Mouse (Mus musculus): Measurements from ENCODE around the gene Pip4k2b. TPM values are rescaled to one million over a fixed set of nuclear protein-coding genes. Genes with fewer than 3 reads are reported as not detected.
"Not testable (repeated sequence)": the region's sequence is repeated elsewhere in the genome, so short reads cannot be mapped to it uniquely, and the experiment has no call there.

Gene Pip4k2b
- total RNA-seq, 2 experiments from 2014 or later: 115 to 118 TPM

GRCm38 (mm10) chr11:97716021-97716420 lies 28.5 kb downstream of the Pip4k2b start:
- DNase-seq (ENCODE audit: low spot score in 2 of 2): no peak

GRCm38 (mm10) chr11:97714784-97715760 lies 29.4 kb downstream of the Pip4k2b start:
- DNase-seq (ENCODE audit: low spot score in 2 of 2): no peak

- no peak for DNase-seq (ENCODE audit: low spot score in 2 of 2)
Measured at GRCm38 (mm10) chr11:97714356-97714755, 30.1 kb downstream of the Pip4k2b start.

- DNase-seq (ENCODE audit: low spot score in 2 of 2): no peak
Measured at GRCm38 (mm10) chr11:97713896-97714295, 30.6 kb downstream of the Pip4k2b start.

GRCm38 (mm10) chr11:97712286-97712685 lies 32.2 kb downstream of the Pip4k2b start:
- DNase-seq (ENCODE audit: low spot score in 2 of 2): no peak

- no peak for DNase-seq (ENCODE audit: low spot score in 2 of 2)
Measured at GRCm38 (mm10) chr11:97711200-97711900, 33.2 kb downstream of the Pip4k2b start.

- DNase-seq (ENCODE audit: low spot score in 2 of 2): not testable (repeated sequence)
Measured at GRCm38 (mm10) chr11:97710067-97710466, 34.4 kb downstream of the Pip4k2b start.

GRCm38 (mm10) chr11:97703039-97703826 lies 41.3 kb downstream of the Pip4k2b start, which contains the start of gene Psmb3:
TSS of gene Psmb3 (plus strand) at chr11:97703399.
- peak; percentile 99 to 100 for DNase-seq (ENCODE audit: low spot score in 2 of 2)

GRCm38 (mm10) chr11:97702393-97702745 lies 42.1 kb downstream of the Pip4k2b start:
- DNase-seq (ENCODE audit: low spot score in 2 of 2): peak; percentile 94 to 96

GRCm38 (mm10) chr11:97701581-97702392 lies 42.7 kb downstream of the Pip4k2b start:
- peak in 1 of 2 experiments; percentile 56 for DNase-seq (ENCODE audit: low spot score in 2 of 2)

- no peak for DNase-seq (ENCODE audit: low spot score in 2 of 2)
Measured at GRCm38 (mm10) chr11:97700746-97701580, 43.5 kb downstream of the Pip4k2b start.

GRCm38 (mm10) chr11:97700003-97700745 lies 44.3 kb downstream of the Pip4k2b start, which contains the start of gene Pcgf2:
TSS of gene Pcgf2 (minus strand) at chr11:97700497.
- DNase-seq (ENCODE audit: low spot score in 2 of 2): peak; percentile 65 to 76

- DNase-seq (ENCODE audit: low spot score in 2 of 2): peak; percentile 78 to 86
Measured at GRCm38 (mm10) chr11:97699626-97700002, 44.9 kb downstream of the Pip4k2b start.

GRCm38 (mm10) chr11:97698741-97699611 lies 45.5 kb downstream of the Pip4k2b start:
- DNase-seq (ENCODE audit: low spot score in 2 of 2): peak; percentile 45 to 53

GRCm38 (mm10) chr11:97697891-97698529 lies 46.5 kb downstream of the Pip4k2b start:
- no peak for DNase-seq (ENCODE audit: low spot score in 2 of 2)

GRCm38 (mm10) chr11:97697199-97697890 lies 47.2 kb downstream of the Pip4k2b start:
- no peak for DNase-seq (ENCODE audit: low spot score in 2 of 2)
